Mouse (Mus musculus): ENCODE measurements around the gene Fzd5. TPM values are rescaled to one million over a fixed set of nuclear protein-coding genes. Genes with fewer than 3 reads are reported as not detected.
A peak's percentile ranks its signal among the peaks of the same experiment; 100 is the strongest.

Gene Fzd5
- total RNA-seq (2021) = 10 to 100 TPM; 15.9 to 20.5 TPM
- long read RNA-seq, experiment 1, full-length matches to known transcripts = 2 of 6 reads
- long read RNA-seq, experiment 1, partial matches to known transcripts = 0 of 6 reads
- long read RNA-seq, experiment 1, other reads (novel, unspliced or antisense) = 4 of 6 reads
- long read RNA-seq, experiment 2, full-length matches to known transcripts = 1 of 5 reads
- long read RNA-seq, experiment 2, partial matches to known transcripts = 0 of 5 reads
- long read RNA-seq, experiment 2, other reads (novel, unspliced or antisense) = 4 of 5 reads

DNA sequence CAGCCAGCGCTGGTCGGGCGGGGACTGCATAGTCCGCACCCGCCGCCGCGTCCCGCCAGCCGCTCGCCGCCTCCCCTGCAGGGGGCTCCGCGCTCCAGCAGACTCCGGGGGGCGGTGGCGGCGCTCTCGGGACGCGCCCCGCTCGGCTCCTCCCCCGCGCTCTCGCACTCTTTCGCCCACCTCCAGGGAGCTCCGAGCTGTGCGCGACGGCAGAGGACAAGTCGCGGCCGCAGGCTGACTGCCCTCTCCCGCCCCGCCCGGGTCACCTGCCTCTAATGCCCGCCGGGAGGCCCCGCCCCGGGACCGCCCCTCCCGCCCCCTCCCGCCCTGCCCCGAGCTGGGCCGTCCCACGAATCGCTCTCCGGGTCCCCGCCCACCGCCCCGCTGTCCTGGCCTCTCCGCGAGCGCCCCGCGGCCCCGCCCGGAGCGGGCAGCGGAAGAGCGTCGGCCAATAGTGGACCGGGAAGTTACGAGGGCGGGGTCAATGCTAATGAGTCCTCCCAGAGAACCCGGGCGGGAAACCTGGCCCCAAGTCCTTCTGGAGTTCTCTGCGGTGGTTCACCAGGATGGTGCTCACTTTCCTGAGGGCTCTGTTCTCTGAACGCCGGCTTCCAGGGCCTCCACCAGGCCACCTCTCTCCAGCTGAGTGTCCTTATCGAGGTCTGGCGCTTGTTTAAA lies at the start of gene Fzd5:
Fzd5 (minus strand) TSS at position 250 of the 678 bp plus-strand sequence.
- DNase-seq (ENCODE audit: low spot score in 2 of 2) = peak; percentile 94 to 97

DNA sequence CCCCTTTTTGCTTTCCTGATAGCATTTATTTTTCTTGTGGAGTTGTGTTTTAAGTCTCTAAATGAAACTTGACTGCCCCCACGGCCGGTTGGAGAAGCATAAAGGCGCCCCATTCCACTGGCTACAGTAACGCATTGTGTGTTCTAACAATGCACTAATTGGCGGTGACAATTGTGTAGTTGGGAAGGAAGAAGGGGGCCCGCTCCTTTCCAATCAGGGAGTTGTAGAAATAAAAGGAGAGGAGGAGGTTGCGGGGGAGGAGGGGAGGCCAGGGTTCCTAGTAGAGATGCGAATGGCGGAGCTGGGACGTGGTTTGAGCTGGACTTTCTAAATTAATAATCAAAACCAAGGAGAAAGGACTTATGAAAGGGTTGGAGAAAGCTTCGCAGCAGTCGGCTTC lies 42.3 kb upstream of the Fzd5 start:
- DNase-seq (ENCODE audit: low spot score in 2 of 2) = no peak

DNA sequence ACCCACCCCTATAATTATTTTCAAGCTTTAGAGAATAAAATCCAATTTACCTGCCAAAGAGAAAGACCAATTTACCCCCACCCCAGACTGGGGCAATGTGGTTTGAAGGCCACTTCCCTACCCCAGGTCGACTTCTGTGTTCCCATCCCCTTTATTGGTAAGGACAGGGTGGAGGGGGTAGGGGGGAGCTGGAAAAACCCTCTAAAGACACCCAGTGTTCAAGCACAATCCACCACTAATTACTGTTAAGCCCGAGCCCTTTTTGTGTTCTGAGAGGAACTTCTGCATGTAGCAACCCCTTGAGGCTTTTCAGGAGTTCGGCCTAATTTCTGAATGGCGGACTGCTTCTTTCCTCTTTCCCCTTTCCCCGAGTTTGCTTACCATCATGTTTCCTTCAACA lies 41.9 kb upstream of the Fzd5 start:
- no peak for DNase-seq (ENCODE audit: low spot score in 2 of 2)

DNA sequence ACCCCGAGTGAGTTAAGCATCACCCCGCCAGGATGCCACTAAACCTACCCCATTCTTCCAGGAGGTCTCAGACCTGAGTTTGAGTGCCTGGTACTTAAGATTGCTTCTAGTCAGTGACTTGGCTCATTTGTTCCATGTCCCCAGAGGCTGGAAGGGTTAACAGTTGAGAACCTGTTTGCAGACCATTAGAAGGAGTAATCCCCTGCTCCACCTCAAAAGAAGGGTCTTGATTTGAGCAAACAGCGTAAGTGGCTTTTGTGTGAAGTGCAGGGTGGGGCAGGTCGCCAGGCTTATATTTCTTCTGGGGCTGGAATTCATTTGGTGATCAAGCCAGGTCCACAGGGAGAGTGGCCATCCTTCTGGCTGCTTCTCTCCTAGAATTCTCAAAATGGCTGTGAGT lies 35.8 kb upstream of the Fzd5 start:
- DNase-seq (ENCODE audit: low spot score in 2 of 2) = no peak

DNA sequence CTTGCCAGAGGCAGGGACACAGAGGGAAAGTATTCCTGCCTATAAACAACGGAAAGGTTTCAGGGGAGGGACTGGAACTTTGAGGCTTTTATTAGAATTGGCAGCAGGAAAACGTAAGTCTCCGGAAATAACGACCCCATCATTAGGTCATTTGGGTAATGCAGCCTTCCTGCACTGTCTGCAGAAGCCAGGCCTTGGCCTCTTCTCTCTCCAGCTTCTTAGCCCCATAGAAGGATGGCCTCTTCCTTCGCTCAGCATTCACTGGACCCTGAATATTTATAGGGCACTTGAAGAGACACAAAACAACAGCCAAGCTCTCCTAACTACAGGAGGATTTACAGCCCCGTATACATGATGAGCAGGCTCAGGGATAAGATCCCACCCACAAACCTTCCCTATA lies 32.6 kb upstream of the Fzd5 start:
- no peak for DNase-seq (ENCODE audit: low spot score in 2 of 2)

DNA sequence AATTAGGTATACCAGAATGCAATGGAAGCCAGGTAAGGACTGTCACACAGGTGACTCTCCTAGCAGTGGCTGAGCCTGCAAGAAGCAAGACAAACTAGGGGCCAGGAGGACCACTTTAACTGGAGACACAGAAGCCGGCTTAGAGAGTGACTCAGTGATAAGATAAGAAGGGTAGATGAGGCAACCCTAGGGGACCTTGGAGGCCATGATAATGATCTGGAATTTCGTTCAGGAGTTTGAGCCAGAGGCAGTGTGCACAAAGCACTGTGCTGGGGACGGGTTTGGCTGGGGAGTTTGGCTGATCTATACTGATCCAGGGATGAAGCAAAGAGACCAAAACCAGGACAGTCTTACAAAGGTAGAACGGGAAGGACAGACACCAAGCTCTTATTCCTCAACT lies 24.1 kb upstream of the Fzd5 start:
- no peak for DNase-seq (ENCODE audit: low spot score in 2 of 2)

DNA sequence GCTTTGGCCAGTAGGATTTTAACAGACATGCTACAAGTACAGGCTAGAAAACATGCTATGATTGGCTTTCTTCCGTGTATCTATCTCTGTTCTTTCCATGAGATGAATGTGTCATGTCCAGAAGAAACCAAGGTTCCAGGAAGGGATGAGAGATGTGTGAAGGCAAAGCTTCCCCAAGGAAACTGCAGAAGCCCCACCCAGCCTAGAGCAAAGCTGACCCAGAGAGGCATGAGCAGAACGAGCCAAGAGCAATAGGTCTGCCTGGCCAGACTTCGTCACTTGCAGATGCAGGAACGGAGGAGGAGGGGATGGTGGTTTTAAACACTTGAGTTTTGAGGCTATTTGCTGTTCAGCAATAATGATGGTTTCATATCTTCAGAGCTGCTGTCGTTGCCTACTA lies 20.2 kb upstream of the Fzd5 start:
- DNase-seq (ENCODE audit: low spot score in 2 of 2) = no peak

DNA sequence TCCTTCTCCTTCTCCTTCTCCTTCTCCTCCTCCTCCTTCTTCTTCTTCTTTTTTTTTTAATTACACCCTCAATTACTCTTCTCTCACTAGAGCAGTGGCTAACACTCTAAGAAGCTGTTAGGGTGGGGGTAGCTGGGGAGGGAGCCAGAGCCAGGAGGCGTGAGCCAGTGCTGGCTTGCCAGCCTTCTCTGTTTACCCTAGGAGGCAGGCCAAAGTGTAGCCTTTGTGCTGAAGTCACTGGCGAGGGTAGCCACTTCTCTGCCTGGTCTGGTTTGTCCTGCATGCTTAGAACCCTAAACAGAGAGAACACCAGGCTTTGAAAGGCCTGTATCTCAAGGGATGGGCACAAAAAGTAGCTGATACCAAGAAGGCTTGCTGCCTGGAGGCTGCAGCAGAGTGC lies 19.7 kb upstream of the Fzd5 start:
- DNase-seq (ENCODE audit: low spot score in 2 of 2) = no peak

DNA sequence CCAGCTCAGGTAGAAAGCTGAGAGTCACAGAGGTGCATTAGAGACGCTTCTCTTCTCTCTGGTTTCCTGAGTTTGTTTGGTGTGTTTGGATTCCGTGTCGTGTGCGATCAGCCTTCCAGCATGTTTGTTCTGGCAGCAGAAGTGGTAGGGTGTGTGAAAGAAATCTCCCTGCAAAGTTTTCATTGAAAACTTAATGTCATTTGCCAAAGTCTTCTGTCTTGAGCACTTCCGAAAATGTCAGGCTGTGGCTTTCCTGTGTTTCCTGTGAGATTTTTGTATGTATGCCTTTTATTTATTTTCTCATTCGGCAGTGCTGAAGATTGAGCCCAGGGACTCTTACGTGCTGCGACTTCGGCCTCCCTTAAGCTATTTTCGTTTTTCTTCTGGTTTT lies 19.1 kb upstream of the Fzd5 start:
- DNase-seq (ENCODE audit: low spot score in 2 of 2) = no peak

DNA sequence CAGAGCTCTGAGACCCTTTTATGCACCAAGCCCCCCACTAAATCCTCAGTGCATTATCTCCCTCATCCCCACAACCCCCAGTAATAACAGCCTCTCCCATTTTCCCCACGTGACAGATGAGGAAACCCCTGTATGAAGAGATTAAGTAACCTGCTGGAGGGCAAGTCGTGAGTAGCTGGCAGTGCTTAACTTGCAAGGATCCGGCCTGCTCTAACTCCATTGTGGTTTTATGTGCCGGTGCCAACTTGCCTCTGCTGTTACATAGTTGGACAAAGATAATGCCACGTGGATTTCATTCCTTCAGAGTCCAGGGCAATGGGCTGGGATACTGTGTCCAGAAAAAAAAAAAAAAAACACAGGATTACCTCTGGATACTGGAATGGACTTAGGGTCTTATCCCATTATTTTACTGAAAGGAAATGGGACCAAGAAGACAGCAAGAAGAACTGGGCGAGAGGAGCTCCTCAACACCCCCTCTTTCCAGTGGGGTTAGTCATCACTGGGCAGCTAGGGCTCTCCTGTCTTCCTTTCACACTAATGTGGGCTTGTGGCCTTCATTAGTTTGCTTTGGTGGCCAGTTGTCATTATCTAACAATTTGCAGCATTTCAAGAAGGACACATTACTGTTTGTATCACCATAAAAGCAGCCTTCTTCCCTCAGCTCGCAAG lies 18.6 kb upstream of the Fzd5 start:
- no peak for DNase-seq (ENCODE audit: low spot score in 2 of 2)

DNA sequence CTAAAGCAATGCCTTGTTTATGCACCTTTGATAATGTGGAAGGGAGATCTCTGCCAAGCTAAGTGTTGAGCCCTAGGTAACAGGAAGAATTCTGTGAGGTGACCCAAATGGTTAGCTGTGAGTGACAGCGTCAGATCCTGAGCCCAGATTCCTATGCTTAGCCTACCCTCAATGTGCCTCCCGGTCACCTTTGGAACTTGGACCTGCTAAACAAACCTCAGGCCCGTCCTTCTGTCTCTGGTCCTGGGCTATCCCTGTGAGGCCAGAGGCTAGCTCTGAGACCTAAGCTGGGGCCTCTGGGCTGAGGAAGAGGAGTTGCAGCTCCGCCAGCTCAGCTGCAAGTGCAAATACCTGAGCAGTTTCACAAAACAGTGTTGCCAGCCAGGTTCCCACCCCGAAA lies 17.1 kb upstream of the Fzd5 start:
- no peak for DNase-seq (ENCODE audit: low spot score in 2 of 2)

DNA sequence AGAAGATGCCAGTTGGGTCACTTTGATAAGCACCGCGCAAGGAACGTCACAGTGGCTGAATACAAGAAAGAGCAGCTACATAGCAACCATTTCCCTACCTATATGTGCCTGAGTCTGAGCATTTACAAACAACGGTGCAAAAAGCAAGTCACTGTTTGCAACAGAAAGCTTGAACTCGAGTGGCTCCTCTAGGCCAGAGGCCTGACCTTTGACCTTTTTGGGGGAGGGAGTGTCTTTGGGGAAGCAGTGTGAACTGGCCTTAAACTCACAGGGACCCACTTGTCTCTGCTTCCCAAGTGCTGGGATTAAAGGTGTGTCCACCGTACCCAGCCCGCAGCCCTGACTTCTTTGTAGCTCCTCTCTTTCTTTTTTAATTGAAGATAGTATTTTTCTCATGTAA lies 16.1 kb upstream of the Fzd5 start:
- DNase-seq (ENCODE audit: low spot score in 2 of 2) = no peak

DNA sequence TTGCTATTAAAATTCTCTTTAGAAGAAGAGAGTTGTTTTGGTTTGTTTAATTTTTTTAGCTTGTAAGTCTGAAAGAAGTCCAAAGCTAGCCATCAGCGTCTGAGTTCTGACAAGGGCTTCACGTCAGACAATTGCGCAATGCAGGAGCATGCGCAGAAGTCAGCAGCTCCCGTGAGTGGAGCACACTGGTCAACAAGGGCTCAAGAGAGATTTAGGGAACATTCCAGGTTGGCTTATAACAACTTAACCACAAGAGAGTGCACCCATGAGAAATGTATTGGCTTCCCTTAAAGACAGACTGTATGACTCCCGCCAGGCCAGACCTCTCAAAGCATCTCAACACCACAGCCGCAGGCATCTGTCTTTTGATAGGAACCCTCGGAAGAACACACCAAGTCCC lies 15.6 kb upstream of the Fzd5 start:
- DNase-seq (ENCODE audit: low spot score in 2 of 2) = no peak

DNA sequence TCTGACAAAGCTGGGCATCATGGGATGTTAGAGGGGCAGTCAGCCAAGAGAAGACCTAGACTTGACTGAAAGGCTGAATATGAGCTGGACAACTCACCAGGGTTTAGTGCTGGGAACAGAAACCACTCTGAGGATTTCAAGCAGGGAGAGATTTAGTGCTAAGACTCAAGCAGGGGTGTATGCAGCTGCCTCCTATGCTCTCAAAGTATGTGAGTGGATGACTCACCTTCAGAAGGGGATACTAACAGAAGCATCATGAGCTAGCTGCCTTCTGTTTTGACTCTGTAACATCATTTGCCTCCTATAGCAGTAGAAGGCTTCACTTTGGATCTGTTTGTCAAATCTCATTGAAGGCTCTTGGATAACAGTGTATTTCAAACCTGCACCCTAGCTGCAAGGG lies 7.1 kb upstream of the Fzd5 start:
- DNase-seq (ENCODE audit: low spot score in 2 of 2) = no peak

DNA sequence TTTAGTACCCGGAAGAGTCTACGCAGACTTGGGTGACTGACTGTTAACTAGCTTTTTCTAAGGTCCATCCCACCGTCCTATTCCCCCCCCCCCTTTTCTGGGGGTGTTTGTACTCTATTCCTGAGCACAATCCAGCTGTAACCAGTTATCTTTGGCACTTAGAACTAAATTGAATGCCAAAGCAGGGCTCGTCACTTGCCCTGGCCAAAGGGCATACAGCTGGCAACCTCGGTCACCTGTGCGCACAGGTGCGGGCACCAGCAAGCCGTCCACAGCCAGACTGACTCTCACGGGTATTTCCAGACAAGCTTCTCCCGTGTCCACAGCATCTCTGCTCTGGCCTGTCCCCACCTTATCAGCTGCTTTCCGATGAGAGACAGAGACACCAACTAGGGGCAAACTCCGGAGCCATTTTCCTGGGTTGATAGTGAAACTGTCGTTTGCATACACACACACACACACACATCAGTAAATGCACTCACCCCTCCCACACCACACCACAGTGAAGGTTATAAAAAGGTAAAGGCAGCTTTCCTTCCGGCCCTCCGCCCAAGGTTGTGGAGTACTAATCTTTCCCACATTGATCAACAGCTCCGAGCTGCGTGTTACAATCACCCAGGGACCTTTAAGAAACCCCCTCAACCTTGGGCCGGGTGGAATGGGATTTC lies 5.3 kb upstream of the Fzd5 start:
- DNase-seq (ENCODE audit: low spot score in 2 of 2) = no peak

DNA sequence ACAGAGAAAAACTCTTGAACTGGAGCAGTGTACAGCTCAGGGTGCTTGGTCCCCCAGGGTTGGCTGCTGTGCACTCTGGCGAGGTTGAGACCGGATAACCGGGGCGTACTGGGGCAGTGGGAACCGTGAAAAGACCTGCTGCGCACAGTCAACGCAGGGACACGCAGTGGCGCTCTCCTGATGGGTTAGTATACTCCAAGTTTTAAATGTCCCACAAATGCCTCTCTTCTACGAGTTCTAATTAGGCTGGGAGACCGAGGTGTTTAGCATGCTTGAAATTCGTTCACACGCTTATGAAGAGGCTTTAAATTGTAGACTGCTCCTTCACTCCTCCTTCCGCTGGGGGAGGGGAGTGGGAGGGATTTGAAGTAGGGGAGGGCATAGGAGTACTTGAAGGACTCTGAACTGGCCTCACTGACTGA lies 1.1 kb upstream of the Fzd5 start:
- peak; percentile 44 to 45 for DNase-seq (ENCODE audit: low spot score in 2 of 2)

DNA sequence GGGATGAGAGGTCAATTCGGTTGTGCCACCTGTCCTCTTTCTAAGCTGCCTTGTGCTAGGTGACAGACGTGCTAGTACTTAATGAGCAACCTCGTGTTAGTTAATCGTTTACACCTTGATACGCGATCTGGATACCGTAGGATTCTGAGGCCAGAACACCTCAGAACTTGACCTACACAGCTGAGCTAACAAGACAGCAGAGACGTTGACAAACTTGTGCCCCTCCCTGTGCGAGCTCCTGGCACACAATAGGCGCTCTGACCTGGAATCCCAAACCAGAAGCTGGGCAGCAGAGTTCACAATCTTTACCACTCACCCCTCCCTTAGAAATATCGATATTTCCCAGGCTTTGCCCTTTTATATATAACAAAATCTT lies 617 bp upstream of the Fzd5 start:
- DNase-seq (ENCODE audit: low spot score in 2 of 2) = no peak

DNA sequence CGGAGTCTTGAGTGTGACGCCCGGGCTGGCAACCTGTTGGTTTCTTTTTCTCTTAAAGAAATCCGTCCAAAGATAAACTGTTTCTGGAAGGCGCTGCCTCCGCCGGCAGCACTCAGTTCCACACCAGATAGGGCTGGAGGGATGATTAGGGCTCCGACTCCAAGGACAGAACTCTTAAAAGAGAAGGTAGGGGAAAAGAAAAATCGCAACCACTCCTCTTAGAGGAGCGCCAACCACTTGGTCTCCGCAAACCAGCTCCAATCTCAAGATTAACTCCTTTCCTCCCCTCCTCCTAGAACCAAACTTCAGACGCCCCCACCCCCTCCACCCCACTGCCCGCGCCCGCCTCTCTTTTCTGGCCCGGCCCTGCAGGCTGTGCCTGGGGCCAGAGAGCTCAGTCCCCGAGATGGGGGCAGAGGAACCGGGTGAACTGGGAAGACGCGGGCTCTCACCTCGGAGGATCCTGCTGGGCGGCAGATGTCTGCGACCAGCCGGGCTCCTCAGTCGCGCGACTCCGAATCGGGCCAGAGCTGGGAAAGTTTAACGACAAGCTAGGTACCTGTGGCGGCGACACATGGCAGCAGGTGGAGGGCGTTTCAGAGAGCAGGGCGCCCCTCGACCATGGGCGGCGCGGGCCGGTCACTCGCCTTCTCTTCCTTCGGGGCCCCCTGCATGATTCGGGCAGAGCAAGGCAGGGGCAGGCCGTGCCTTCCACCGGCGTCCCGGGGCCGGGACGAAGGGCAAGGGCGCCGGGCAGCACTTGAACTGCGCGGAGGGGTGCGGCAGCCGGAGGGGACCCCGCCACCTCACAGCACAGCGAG lies 660 bp downstream of the Fzd5 start:
- peak in 1 of 2 experiments; percentile 30 for DNase-seq (ENCODE audit: low spot score in 2 of 2)

DNA sequence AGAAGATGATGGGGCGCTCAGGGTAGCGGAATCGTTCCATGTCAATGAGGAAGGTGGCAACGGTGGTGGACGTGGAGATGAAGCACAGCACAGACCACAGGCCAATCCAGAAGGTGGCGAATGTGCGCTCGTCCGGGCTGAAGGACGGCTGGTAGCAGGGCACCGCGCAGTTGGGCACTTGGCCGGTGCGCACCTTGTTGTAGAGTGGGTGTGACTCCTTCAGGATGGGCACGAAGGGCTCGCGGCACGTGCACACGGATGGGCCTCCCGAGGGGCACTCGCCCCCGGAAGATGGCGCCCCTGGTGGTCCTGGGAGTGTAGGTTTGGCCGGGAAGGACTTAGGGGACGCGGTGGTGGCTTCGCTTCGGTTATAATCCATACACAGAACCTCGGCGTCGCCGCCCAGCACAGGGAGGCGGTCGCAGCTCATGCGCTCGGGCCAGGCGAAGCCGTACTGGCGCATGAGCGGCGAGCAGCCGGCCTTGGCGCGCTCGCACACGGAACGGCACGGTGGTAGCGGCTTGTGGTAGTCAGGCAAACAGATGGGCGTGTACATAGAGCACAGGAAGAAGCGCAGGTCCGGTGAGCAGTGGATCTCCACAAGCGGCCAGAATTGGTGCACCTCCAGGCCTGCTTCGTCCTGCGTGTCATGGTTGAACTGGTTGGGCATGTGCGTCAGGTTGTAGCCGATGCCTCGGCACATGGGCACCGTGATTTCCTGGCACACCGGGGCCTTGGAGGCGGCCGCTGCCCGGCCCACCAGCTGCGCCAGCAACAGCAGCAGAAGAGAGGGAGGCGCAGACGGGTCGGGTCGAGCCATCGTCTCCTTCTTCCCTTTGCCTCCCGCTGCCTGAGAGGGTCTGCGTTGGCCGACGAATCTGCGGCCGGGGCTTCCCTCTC lies 1.5 kb downstream of the Fzd5 start:
- DNase-seq (ENCODE audit: low spot score in 2 of 2) = peak; percentile 46 to 55
